16 mouse cellular contexts compared by ENCODE assay signal in genomic region chr7:101955862-101956261, GRCm38 (mm10). TPM values are rescaled to one million over a fixed set of nuclear protein-coding genes. Genes with fewer than 3 reads are reported as not detected.
"Had no signal": no experiment of that assay in that cellular context is flagged by ENCODE, and none has a peak within 500 bp of the region (broad histone marks: within the 10 kb centered on the region; RNA-seq: fewer than 3 reads in every experiment).

No protein-coding gene starts in this region.

- H3K9me3 ChIP-seq: kidney, embryonic 15.5 days; limb, embryonic 13.5 days; midbrain, embryonic 13.5 days; stomach, embryonic 15.5 days had no signal

- H3K4me3 ChIP-seq: kidney, embryonic 15.5 days; limb, embryonic 13.5 days; midbrain, embryonic 13.5 days; stomach, embryonic 15.5 days had no signal

- H3K36me3 ChIP-seq: kidney, embryonic 15.5 days; limb, embryonic 13.5 days; midbrain, embryonic 13.5 days; stomach, embryonic 15.5 days had no signal

- ATAC-seq: midbrain, embryonic 13.5 days had no signal

- H3K27me3 ChIP-seq: kidney, embryonic 15.5 days; limb, embryonic 13.5 days; midbrain, embryonic 13.5 days; stomach, embryonic 15.5 days had no signal

- DNase-seq: kidney, adult 18-20 months; kidney, postnatal 25 days; layer of hippocampus, adult 9-11 months; layer of hippocampus, postnatal 36 days; left cerebral cortex, postnatal 4 days; lung, embryonic 14.5 days; lung, postnatal 10 days; right cerebral cortex, postnatal 14 days; thymus, adult 2 months; thymus, postnatal 25 days had no signal

- H3K4me1 ChIP-seq: limb, embryonic 13.5 days; midbrain, embryonic 13.5 days; stomach, embryonic 15.5 days had no signal

- H3K27ac ChIP-seq: kidney, embryonic 15.5 days; limb, embryonic 13.5 days; macrophage; midbrain, embryonic 13.5 days; stomach, embryonic 15.5 days had no signal

RNA-seq across cellular contexts. Expression of gene Tomt, which starts 49.7 kb away (rescaled TPM):
- total RNA-seq: layer of hippocampus, postnatal 36 days; left cerebral cortex, postnatal 4 days; midbrain, postnatal 0 days had no signal
